Mouse (Mus musculus): Measurements from ENCODE around the gene Olfr862. TPM values are rescaled to one million over a fixed set of nuclear protein-coding genes. Genes with fewer than 3 reads are reported as not detected.

Olfr862 gene
- not detected in 2 replicates for total RNA-seq (2012; rRNA removed)
- total RNA-seq (2014; rRNA removed), result not detected in 2 replicates
- polyA plus RNA-seq (2012; ENCODE audit: insufficient read length, low read depth), result not detected in 2 replicates

DNA sequence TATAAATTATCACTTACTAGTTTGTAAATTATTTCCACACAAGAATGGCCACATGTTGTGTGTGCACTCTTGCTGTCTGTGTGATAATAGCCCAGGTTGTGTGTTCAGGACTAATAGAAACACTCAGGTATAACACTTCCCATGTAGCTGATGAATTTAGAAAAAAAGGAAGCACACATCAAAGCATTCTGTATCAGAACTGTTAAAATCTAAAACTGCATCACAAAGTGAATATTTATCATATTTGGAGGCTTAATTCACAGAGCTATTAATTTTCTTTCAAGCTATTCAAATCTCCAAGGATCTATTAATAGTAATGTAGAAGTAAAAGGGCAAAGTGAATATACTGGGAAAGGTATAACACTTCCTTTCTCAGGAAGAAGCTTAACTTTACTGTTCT lies at the start of gene Olfr862:
Olfr862 (minus strand) TSS at position 101 of the 400 bp plus-strand sequence.
- Histone ChIP-seq H3K9me3 (replicated peaks; ENCODE audit: low read length) (no peaks in the 10 kb centered on the region), H3K27ac (ENCODE audit: insufficient read depth, low read depth) (no peak within 1 kb of the TSS), H3K4me1 (ENCODE audit: control insufficient read depth in 1 of 2, insufficient read depth in 2 of 2) (no peaks in the 10 kb centered on the region), H3K9ac (ENCODE audit: insufficient read depth, low read depth) (no peak within 1 kb of the TSS), H3K4me3 (replicated peaks in 1 of 3; ENCODE audit: low read depth in 2 of 3, low read length in 2 of 3, poor library complexity in 1 of 3) (no peak within 1 kb of the TSS), H3K4me2 (ENCODE audit: insufficient read depth, low read depth, poor library complexity, severe bottlenecking) (no peak within 1 kb of the TSS), H3K36me3 (replicated peaks in 1 of 2; ENCODE audit: control insufficient read depth in 1 of 2, insufficient read depth in 1 of 2, low read length in 1 of 2) (no peaks in the 10 kb centered on the region), H3K27me3 (replicated peaks) (no peaks in the 10 kb centered on the region), H3K79me2 (replicated peaks; ENCODE audit: control insufficient read depth, extremely low read depth, insufficient read depth, poor library complexity, severe bottlenecking) (no peaks in the 10 kb centered on the region)
- no peak for DNase-seq (ENCODE audit: extremely low read depth)
- in situ Hi-C loops (cut with MboI; ENCODE audit: low pct_ligation_motif_present, low pct_unique_long_range_greater_than_20kb, low sequenced_read_pairs) (no loop called here), dilution Hi-C loops (cut with MboI; ENCODE audit: extremely low pct_ligation_motif_present, extremely low pct_unique_long_range_greater_than_20kb, low sequenced_read_pairs) (no loop called here)
- no peak for TF ChIP-seq E2F4 (IDR thresholded peaks at IDR 0.05; ENCODE audit: insufficient replicate concordance, low read depth, low read length)
- no peak for TF ChIP-seq ZC3H11A (IDR thresholded peaks at IDR 0.05; ENCODE audit: low read depth, low read length)
- TF ChIP-seq CHD2 (IDR thresholded peaks at IDR 0.05; ENCODE audit: low read length), result no peak
- TF ChIP-seq UBTF (IDR thresholded peaks at IDR 0.05; ENCODE audit: low read depth, low read length), result no peak
- TF ChIP-seq NRF1 (IDR thresholded peaks at IDR 0.05; ENCODE audit: low read depth, low read length), result no peak
- TF ChIP-seq MAZ (IDR thresholded peaks at IDR 0.05; ENCODE audit: low read depth, low read length), result no peak
- no peak for TF ChIP-seq CHD1 (IDR thresholded peaks at IDR 0.05; ENCODE audit: low read depth, low read length)
- TF ChIP-seq SMC3 (IDR thresholded peaks at IDR 0.05; ENCODE audit: low read depth, low read length), result no peak
- no peak for TF ChIP-seq MAX (IDR thresholded peaks at IDR 0.05; ENCODE audit: low read length)
- no peak for TF ChIP-seq IRF4 (IDR thresholded peaks at IDR 0.05; ENCODE audit: low read depth, low read length)
- no peak for TF ChIP-seq TBP (conservative IDR thresholded peaks at IDR 0.05; ENCODE audit: low read depth, low read length)

DNA sequence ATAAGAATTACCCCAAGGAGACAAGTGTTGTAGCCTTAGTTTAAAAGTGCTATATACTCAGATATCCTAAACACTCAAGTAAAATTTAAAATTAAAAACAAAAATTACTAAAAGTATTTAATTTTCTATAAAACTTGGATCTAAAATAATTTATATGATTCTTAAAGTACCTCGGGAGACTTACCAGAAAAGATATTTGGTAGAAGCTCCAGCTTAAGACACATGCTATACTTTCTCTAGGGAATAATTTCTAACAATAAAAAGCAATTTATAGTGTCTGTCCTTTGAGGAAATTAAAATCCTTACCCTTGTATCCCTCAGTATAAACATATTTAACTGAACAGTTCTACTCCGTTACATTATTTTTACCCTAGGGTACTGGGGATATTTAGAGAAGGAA lies 28.8 kb upstream of the Olfr862 start, which contains the start of gene Olfr77:
Olfr77 (plus strand) TSS at position 301 of the 400 bp plus-strand sequence.
- H3K79me2 ChIP-seq (replicated peaks; ENCODE audit: control insufficient read depth, extremely low read depth, insufficient read depth, poor library complexity, severe bottlenecking), result no peaks in the 10 kb centered on the region
- DNase-seq (ENCODE audit: extremely low read depth), result no peak
- H3K36me3 ChIP-seq (replicated peaks in 1 of 2; ENCODE audit: control insufficient read depth in 1 of 2, insufficient read depth in 1 of 2, low read length in 1 of 2), result no peaks in the 10 kb centered on the region
- no peak within 1 kb of the TSS for H3K27ac ChIP-seq (ENCODE audit: insufficient read depth, low read depth)
- no peak within 1 kb of the TSS for H3K4me3 ChIP-seq (replicated peaks in 1 of 3; ENCODE audit: low read depth in 2 of 3, low read length in 2 of 3, poor library complexity in 1 of 3)
- no peaks in the 10 kb centered on the region for H3K27me3 ChIP-seq (replicated peaks)
- in situ Hi-C loops (cut with MboI; ENCODE audit: low pct_ligation_motif_present, low pct_unique_long_range_greater_than_20kb, low sequenced_read_pairs) (no loop called here), dilution Hi-C loops (cut with MboI; ENCODE audit: extremely low pct_ligation_motif_present, extremely low pct_unique_long_range_greater_than_20kb, low sequenced_read_pairs) (no loop called here)
- H3K4me2 ChIP-seq (ENCODE audit: insufficient read depth, low read depth, poor library complexity, severe bottlenecking), result no peak within 1 kb of the TSS
- H3K9ac ChIP-seq (ENCODE audit: insufficient read depth, low read depth), result no peak within 1 kb of the TSS
- TF ChIP-seq HCFC1 (IDR thresholded peaks at IDR 0.05; ENCODE audit: low read depth, low read length) (no peak), NELFE (IDR thresholded peaks at IDR 0.05; ENCODE audit: low read depth, low read length) (no peak), ZC3H11A (IDR thresholded peaks at IDR 0.05; ENCODE audit: low read depth, low read length) (no peak), ZKSCAN1 (IDR thresholded peaks at IDR 0.05; ENCODE audit: borderline replicate concordance, low read depth, low read length) (no peak), USF1 (IDR thresholded peaks at IDR 0.05; ENCODE audit: low read depth, low read length) (no peak), ETS1 (conservative IDR thresholded peaks at IDR 0.05; ENCODE audit: low read depth, low read length) (no peak), ELF1 (IDR thresholded peaks at IDR 0.05; ENCODE audit: low read depth, low read length) (no peak), JUND (conservative IDR thresholded peaks at IDR 0.05; ENCODE audit: low read depth, low read length) (no peak), KAT2A (IDR thresholded peaks at IDR 0.05; ENCODE audit: insufficient replicate concordance, low read length) (no peak), IRF4 (IDR thresholded peaks at IDR 0.05; ENCODE audit: low read depth, low read length) (no peak), MAFK (IDR thresholded peaks at IDR 0.05; ENCODE audit: insufficient replicate concordance, low read length) (no peak), CHD2 (IDR thresholded peaks at IDR 0.05; ENCODE audit: low read length) (no peak), MEF2A (IDR thresholded peaks at IDR 0.05; ENCODE audit: borderline replicate concordance, low read depth, low read length) (no peak), SIN3A (IDR thresholded peaks at IDR 0.05; ENCODE audit: low read length) (no peak)
- no peaks in the 10 kb centered on the region for H3K9me3 ChIP-seq (replicated peaks; ENCODE audit: low read length)
- H3K4me1 ChIP-seq (ENCODE audit: control insufficient read depth in 1 of 2, insufficient read depth in 2 of 2), result no peaks in the 10 kb centered on the region

Data from CH12.LX (cell line).